Mouse (Mus musculus): Measurements from ENCODE around the gene Gpank1. TPM values are rescaled to one million over a fixed set of nuclear protein-coding genes. Genes with fewer than 3 reads are reported as not detected.

Gpank1 gene
- total RNA-seq, 2 experiments from 2014 or later: 10.2 to 13.2 TPM

- DNase-seq (ENCODE audit: low spot score in 2 of 2): no peak
Measured at GRCm38 (mm10) chr17:35128996-35129395, 7.7 kb downstream of the Gpank1 start.

- DNase-seq (ENCODE audit: low spot score in 2 of 2): no peak
Measured at GRCm38 (mm10) chr17:35131038-35131437, 9.8 kb downstream of the Gpank1 start.

- DNase-seq (ENCODE audit: low spot score in 2 of 2): no peak
Measured at GRCm38 (mm10) chr17:35131500-35132173, 10.4 kb downstream of the Gpank1 start, which contains the start of gene Apom. Gene Apom, minus strand, starts transcription at chr17:35132050.

- no peak for DNase-seq (ENCODE audit: low spot score in 2 of 2)
Measured at GRCm38 (mm10) chr17:35132174-35132560, 10.9 kb downstream of the Gpank1 start.

GRCm38 (mm10) chr17:35133517-35133916, 12.3 kb downstream of the Gpank1 start:
- DNase-seq (ENCODE audit: low spot score in 2 of 2): no peak

GRCm38 (mm10) chr17:35134801-35135590, 13.7 kb downstream of the Gpank1 start, which contains the start of gene Bag6:
Gene Bag6, plus strand, starts transcription at chr17:35135178.
- peak; percentile 95 to 98 for DNase-seq (ENCODE audit: low spot score in 2 of 2)

GRCm38 (mm10) chr17:35135591-35136320, 14.5 kb downstream of the Gpank1 start:
- no peak for DNase-seq (ENCODE audit: low spot score in 2 of 2)

- DNase-seq (ENCODE audit: low spot score in 2 of 2): no peak
Measured at GRCm38 (mm10) chr17:35139269-35139668, 18.0 kb downstream of the Gpank1 start.

GRCm38 (mm10) chr17:35140490-35140996, 19.3 kb downstream of the Gpank1 start:
- DNase-seq (ENCODE audit: low spot score in 2 of 2): no peak

- no peak for DNase-seq (ENCODE audit: low spot score in 2 of 2)
Measured at GRCm38 (mm10) chr17:35141971-35142370, 20.7 kb downstream of the Gpank1 start.

GRCm38 (mm10) chr17:35146139-35146538, 24.9 kb downstream of the Gpank1 start:
- DNase-seq (ENCODE audit: low spot score in 2 of 2): no peak

- DNase-seq (ENCODE audit: low spot score in 2 of 2): no peak
Measured at GRCm38 (mm10) chr17:35147348-35147747, 26.1 kb downstream of the Gpank1 start.

- DNase-seq (ENCODE audit: low spot score in 2 of 2): no peak
Measured at GRCm38 (mm10) chr17:35147922-35148639, 26.8 kb downstream of the Gpank1 start.

- DNase-seq (ENCODE audit: low spot score in 2 of 2): no peak
Measured at GRCm38 (mm10) chr17:35152121-35152520, 30.9 kb downstream of the Gpank1 start.

GRCm38 (mm10) chr17:35153077-35153476, 31.8 kb downstream of the Gpank1 start:
- DNase-seq (ENCODE audit: low spot score in 2 of 2): no peak

- DNase-seq (ENCODE audit: low spot score in 2 of 2): no peak
Measured at GRCm38 (mm10) chr17:35153931-35154330, 32.7 kb downstream of the Gpank1 start.

- no peak for DNase-seq (ENCODE audit: low spot score in 2 of 2)
Measured at GRCm38 (mm10) chr17:35154616-35155015, 33.4 kb downstream of the Gpank1 start.

- no peak for DNase-seq (ENCODE audit: low spot score in 2 of 2)
Measured at GRCm38 (mm10) chr17:35155451-35155850, 34.2 kb downstream of the Gpank1 start.

- DNase-seq (ENCODE audit: low spot score in 2 of 2): no peak
Measured at GRCm38 (mm10) chr17:35156461-35157200, 35.4 kb downstream of the Gpank1 start.

GRCm38 (mm10) chr17:35157254-35157653, 36.0 kb downstream of the Gpank1 start:
- no peak for DNase-seq (ENCODE audit: low spot score in 2 of 2)

Data from layer of hippocampus, postnatal 14 days (tissue).